Mouse (Mus musculus) forebrain, postnatal 0 days (tissue): ENCODE results near the gene Bcl2. TPM values are rescaled to one million over a fixed set of nuclear protein-coding genes. Genes with fewer than 3 reads are reported as not detected.

Source experiments
- ATAC-seq: fragments of 200-750 bp; cut with Nextera tagmentation; 2 replicates; pipeline ENCODE4 v1.8.0; 2017; ENCODE audit warnings: mild to moderate bottlenecking, moderate library complexity
- DNase-seq: peaks from one replicate; pipeline ENCODE4 v3.0.0-alpha.2; 2015
- H3K27ac ChIP-seq: fragments of 300-500 bp; sonication (generic); 2 replicates; pipeline ENCODE4 v1.5.1; 2014; ENCODE audit warnings: low read depth, mild to moderate bottlenecking, antibody characterized with exemption, low read length, moderate library complexity, mixed read lengths
- H3K27me3 ChIP-seq: fragments of 300-500 bp; sonication (generic); 2 replicates; pipeline ENCODE4 v1.6.1; 2014; ENCODE audit warnings: mild to moderate bottlenecking, low read length, mixed read lengths; ENCODE audit not compliant: insufficient read depth
- H3K36me3 ChIP-seq: fragments of 300-500 bp; sonication (generic); 2 replicates; pipeline ENCODE4 v1.6.1; 2014; ENCODE audit warnings: mild to moderate bottlenecking, moderate library complexity; ENCODE audit not compliant: insufficient read depth
- H3K4me1 ChIP-seq: fragments of 300-500 bp; sonication (generic); 2 replicates; pipeline ENCODE4 v1.6.1; 2014; ENCODE audit warnings: antibody characterized with exemption; ENCODE audit not compliant: insufficient read depth
- H3K4me2 ChIP-seq: fragments of 300-500 bp; sonication (generic); 2 replicates; pipeline ENCODE4 v1.6.1; 2014; ENCODE audit warnings: low read depth, mild to moderate bottlenecking, moderate library complexity
- H3K4me3 ChIP-seq: fragments of 300-500 bp; sonication (generic); 2 replicates; pipeline ENCODE4 v1.5.1; 2014; ENCODE audit warnings: low read depth, low read length, mixed read lengths
- H3K9ac ChIP-seq: fragments of 300-500 bp; sonication (generic); 2 replicates; pipeline ENCODE4 v1.6.1; 2014; ENCODE audit warnings: mild to moderate bottlenecking
- H3K9me3 ChIP-seq: fragments of 300-500 bp; sonication (generic); 2 replicates; pipeline ENCODE4 v1.6.1; 2016; ENCODE audit warnings: low read length
- CTCF ChIP-seq: sonication (generic); IDR thresholded peaks from 2 replicates; pipeline ENCODE4 v1.5.1; 2016; ENCODE audit warnings: antibody characterized with exemption, control low read depth, low read depth
- WGBS: fragments of 180-500 bp; shearing (Covaris S2); extraction: QIAGEN DNeasy Blood & Tissue Kit; methylation state at CpG from one replicate; pipeline ENCODE4 v1.1.7; 2014; 5-methylcytosine and 5-hydroxymethylcytosine counted together
- polyA plus RNA-seq: library from polyadenylated mRNA; unstranded; fragments of >200 nt; fragmentation: Nextera tagmentation; extraction: Ambion mirVana; gene quantifications from 2 replicates; pipeline ENCODE4 v1.2.1, GENCODE M21; 2015
- total RNA-seq: library from RNA; depleted of rRNA; stranded (reverse); fragments of >200 nt; gene quantifications from 2 replicates; pipeline ENCODE4 v1.2.3, GENCODE M21; 2014

The Bcl2 gene
- total and polyA plus RNA-seq, 2 experiments from 2014 or later, result 6.3 to 14.1 TPM

- WGBS, result 87% methylated on average over 6 of the region's 6 CpGs
- TF ChIP-seq CTCF, result no peak
Measured at GRCm38 (mm10) chr1:106566120-106567086, 147.7 kb downstream of the Bcl2 start.

GRCm38 (mm10) chr1:106565238-106565637, 148.8 kb downstream of the Bcl2 start:
- no peaks in the 10 kb centered on the region for H3K36me3 ChIP-seq
- no peak for ATAC-seq
- peaks cover 4% of the 10 kb centered on the region; the same call in 1 of the 2 replicates for H3K4me1 ChIP-seq
- H3K9me3 ChIP-seq, result no peaks in the 10 kb centered on the region
- no peak for TF ChIP-seq CTCF
- H3K27ac ChIP-seq, result no peak overlapping the region
- no peak for DNase-seq
- H3K9ac ChIP-seq, result no peak overlapping the region
- no peak overlapping the region for H3K4me2 ChIP-seq
- no peaks in the 10 kb centered on the region for H3K27me3 ChIP-seq
- 62% methylated on average over 4 of the region's 4 CpGs for WGBS
- H3K4me3 ChIP-seq, result no peak overlapping the region

More at GRCm38 (mm10) chr1:106566120-106567086, 147.7 kb downstream of the Bcl2 start:
- ATAC-seq (no peak), DNase-seq (no peak)
- no peak overlapping the region for H3K4me3 ChIP-seq
- no peaks in the 10 kb centered on the region for H3K36me3 ChIP-seq
- no peaks in the 10 kb centered on the region for H3K27me3 ChIP-seq
- H3K9ac ChIP-seq, result no peak overlapping the region
- no peak overlapping the region for H3K4me2 ChIP-seq
- H3K4me1 ChIP-seq, result peaks cover 4% of the 10 kb centered on the region; the same call in 1 of the 2 replicates
- no peaks in the 10 kb centered on the region for H3K9me3 ChIP-seq
- H3K27ac ChIP-seq, result no peak overlapping the region

GRCm38 (mm10) chr1:106564436-106564835, 149.6 kb downstream of the Bcl2 start:
- Histone ChIP-seq H3K4me2 (no peak overlapping the region), H3K4me3 (no peak overlapping the region), H3K4me1 (peaks cover 4% of the 10 kb centered on the region; the same call in 1 of the 2 replicates), H3K27ac (no peak overlapping the region), H3K9me3 (no peaks in the 10 kb centered on the region), H3K36me3 (no peaks in the 10 kb centered on the region), H3K27me3 (no peaks in the 10 kb centered on the region), H3K9ac (no peak overlapping the region)
- no peak for DNase-seq
- no peak for ATAC-seq
- no peak for TF ChIP-seq CTCF
- 61% methylated on average over 1 of the region's 1 CpGs for WGBS

GRCm38 (mm10) chr1:106562751-106563150, 151.3 kb downstream of the Bcl2 start:
- WGBS, result 91% methylated on average over 3 of the region's 3 CpGs
- no peak overlapping the region for H3K4me2 ChIP-seq
- no peaks in the 10 kb centered on the region for H3K36me3 ChIP-seq
- H3K4me1 ChIP-seq, result peaks cover 4% of the 10 kb centered on the region; the same call in 1 of the 2 replicates
- ATAC-seq (no peak), DNase-seq (no peak)
- no peak overlapping the region for H3K27ac ChIP-seq
- no peaks in the 10 kb centered on the region for H3K27me3 ChIP-seq
- no peak for TF ChIP-seq CTCF
- H3K9ac ChIP-seq, result no peak overlapping the region
- H3K9me3 ChIP-seq, result no peaks in the 10 kb centered on the region
- no peak overlapping the region for H3K4me3 ChIP-seq

DNA sequence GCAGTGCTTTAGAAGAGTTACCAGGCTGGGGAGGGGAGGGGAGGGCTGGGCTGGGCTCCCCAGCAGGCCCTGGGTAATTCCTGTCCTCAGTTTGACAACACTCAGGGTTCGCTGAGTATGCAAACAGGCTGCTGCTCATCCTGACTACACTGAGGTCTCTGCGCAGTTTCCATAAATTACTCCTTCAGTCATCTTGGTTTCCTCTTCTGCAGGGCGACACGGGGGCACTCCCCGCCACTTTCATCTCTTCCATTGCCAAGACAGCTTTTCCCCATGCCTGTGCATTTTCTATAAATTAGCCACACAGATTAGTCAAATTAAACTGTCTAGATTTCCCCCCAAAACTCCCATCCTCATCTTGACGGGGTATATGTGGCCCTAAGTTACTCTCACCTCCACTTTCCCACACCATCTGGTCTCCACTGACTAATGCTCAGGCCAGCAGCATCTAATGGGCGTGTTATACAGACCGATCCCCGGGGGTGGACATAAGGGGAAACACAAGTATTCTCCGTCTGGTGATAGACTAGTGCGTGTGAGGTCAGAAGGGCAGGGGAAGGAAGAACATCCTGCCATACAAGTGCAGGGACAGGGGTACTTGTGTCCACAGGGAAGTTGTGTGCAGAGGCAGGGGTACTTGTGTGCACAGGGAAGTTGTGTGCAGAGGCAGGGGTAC, 152.9 kb downstream of the Bcl2 start:
- H3K36me3 ChIP-seq, result no peaks in the 10 kb centered on the region
- H3K9me3 ChIP-seq, result no peaks in the 10 kb centered on the region
- no peak for ATAC-seq
- DNase-seq, result no peak
- H3K27ac ChIP-seq, result no peak overlapping the region
- no peak overlapping the region for H3K4me3 ChIP-seq
- H3K27me3 ChIP-seq, result no peaks in the 10 kb centered on the region
- H3K4me1 ChIP-seq, result peaks cover 4% of the 10 kb centered on the region; the same call in 1 of the 2 replicates
- WGBS, result 82% methylated on average over 11 of the region's 11 CpGs
- TF ChIP-seq CTCF, result no peak
- H3K9ac ChIP-seq, result no peak overlapping the region
- no peak overlapping the region for H3K4me2 ChIP-seq

GRCm38 (mm10) chr1:106560105-106560504, 154.0 kb downstream of the Bcl2 start:
- no peak for ATAC-seq
- 68% methylated on average over 3 of the region's 3 CpGs for WGBS
- Histone ChIP-seq H3K4me1 (no peaks in the 10 kb centered on the region), H3K9me3 (no peaks in the 10 kb centered on the region), H3K9ac (no peak overlapping the region), H3K4me3 (no peak overlapping the region), H3K36me3 (no peaks in the 10 kb centered on the region), H3K27ac (no peak overlapping the region), H3K27me3 (no peaks in the 10 kb centered on the region), H3K4me2 (no peak overlapping the region)
- no peak for TF ChIP-seq CTCF
- no peak for DNase-seq
